Mouse (Mus musculus) forebrain, embryonic 10.5 days (tissue): ENCODE data around the gene Prdm1. TPM values are rescaled to one million over a fixed set of nuclear protein-coding genes. Genes with fewer than 3 reads are reported as not detected.

Experiments used
- DNase-seq: peaks from one replicate; pipeline ENCODE4 v3.0.0-alpha.2; 2017; ENCODE audit warnings: low spot score; ENCODE audit errors: extremely low spot score
- H3K27ac ChIP-seq: fragments of 300-500 bp; sonication (generic); 2 replicates; pipeline ENCODE4 v1.5.1; 2016; ENCODE audit warnings: mild to moderate bottlenecking
- H3K27me3 ChIP-seq: fragments of 300-500 bp; sonication (generic); 2 replicates; pipeline ENCODE4 v1.6.1; 2016; ENCODE audit warnings: mild to moderate bottlenecking; ENCODE audit not compliant: poor library complexity, severe bottlenecking
- H3K36me3 ChIP-seq: fragments of 300-500 bp; sonication (generic); replicated peaks from 2 replicates; pipeline ENCODE4 v1.6.1; 2016; ENCODE audit warnings: mild to moderate bottlenecking, moderate library complexity
- H3K4me1 ChIP-seq: fragments of 300-500 bp; sonication (generic); 2 replicates; pipeline ENCODE4 v1.6.1; 2016
- H3K4me3 ChIP-seq: fragments of 300-500 bp; sonication (generic); 2 replicates; pipeline ENCODE4 v1.5.1; 2016; ENCODE audit warnings: mild to moderate bottlenecking, moderate library complexity
- H3K9me3 ChIP-seq: fragments of 300-500 bp; sonication (generic); 2 replicates; pipeline ENCODE4 v1.6.1; 2016; ENCODE audit warnings: mild to moderate bottlenecking, moderate library complexity
- WGBS: fragments of 180-500 bp; shearing (Covaris S2); methylation state at CpG from one replicate; pipeline ENCODE4 v1.1.7; 2016; 5-methylcytosine and 5-hydroxymethylcytosine counted together
- polyA plus RNA-seq: library from polyadenylated mRNA; unstranded; fragments of >200 nt; fragmentation: Nextera tagmentation; extraction: Ambion mirVana; gene quantifications from 2 replicates; pipeline ENCODE4 v1.2.1, GENCODE M21; 2016

Gene Prdm1
- polyA plus RNA-seq, 1 experiment from 2014 or later = 0.73 TPM

GRCm38 (mm10) chr10:44390286-44390685 is 138.0 kb downstream of the Prdm1 start:
- H3K36me3 ChIP-seq = no peaks in the 10 kb centered on the region
- peaks cover 5% of the 10 kb centered on the region for H3K4me1 ChIP-seq
- 79% methylated on average over 5 of the region's 5 CpGs for WGBS
- H3K27me3 ChIP-seq = no peaks in the 10 kb centered on the region
- H3K4me3 ChIP-seq = no peak overlapping the region
- DNase-seq = no peak
- no peak overlapping the region for H3K27ac ChIP-seq
- H3K9me3 ChIP-seq = no peaks in the 10 kb centered on the region

DNA sequence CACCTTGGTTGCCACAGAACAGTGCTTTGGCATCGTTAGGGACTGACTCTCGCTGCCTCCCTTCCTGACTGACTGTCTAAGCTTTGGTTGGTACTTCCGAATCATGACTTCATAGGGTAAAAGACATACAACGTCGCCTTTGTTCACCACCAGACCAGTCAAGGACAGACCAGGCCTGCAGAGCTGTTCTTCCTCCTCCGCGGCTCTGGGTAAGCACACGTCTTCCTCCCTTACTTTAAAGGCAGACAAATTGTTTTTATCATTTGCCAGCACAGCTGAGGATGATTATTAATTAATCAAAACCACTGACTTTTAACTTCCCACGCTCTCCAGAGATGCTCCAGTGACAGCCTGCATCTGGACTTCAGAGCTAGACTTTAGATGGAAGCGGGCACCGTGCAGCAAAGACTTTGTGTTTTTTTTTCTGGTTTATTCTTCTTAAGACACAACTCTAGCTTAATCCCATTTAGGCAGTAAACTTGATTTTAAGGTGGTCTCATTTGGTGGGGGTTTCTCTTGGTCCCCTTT is 139.5 kb downstream of the Prdm1 start:
- Histone ChIP-seq H3K36me3 (no peaks in the 10 kb centered on the region), H3K4me1 (peaks cover 5% of the 10 kb centered on the region), H3K4me3 (no peak overlapping the region), H3K27ac (no peak overlapping the region), H3K9me3 (no peaks in the 10 kb centered on the region), H3K27me3 (no peaks in the 10 kb centered on the region)
- DNase-seq = no peak
- 86% methylated on average over 11 of the region's 11 CpGs for WGBS
